Mouse (Mus musculus): ENCODE measurements around the gene Tnnc1.

The Tnnc1 gene

GRCm38 (mm10) chr14:31250222-31251083 lies 42.3 kb downstream of the Tnnc1 start:
- intact Hi-C loops (cut with DNase I), result no loop called here

GRCm38 (mm10) chr14:31251084-31251604 lies 43.0 kb downstream of the Tnnc1 start, which contains the start of the genes Phf7 and Bap1:
TSS of gene Phf7 (minus strand) at chr14:31251317.
TSS of gene Bap1 (plus strand) at chr14:31251450.
- intact Hi-C loops (cut with DNase I), result no loop called here

DNA sequence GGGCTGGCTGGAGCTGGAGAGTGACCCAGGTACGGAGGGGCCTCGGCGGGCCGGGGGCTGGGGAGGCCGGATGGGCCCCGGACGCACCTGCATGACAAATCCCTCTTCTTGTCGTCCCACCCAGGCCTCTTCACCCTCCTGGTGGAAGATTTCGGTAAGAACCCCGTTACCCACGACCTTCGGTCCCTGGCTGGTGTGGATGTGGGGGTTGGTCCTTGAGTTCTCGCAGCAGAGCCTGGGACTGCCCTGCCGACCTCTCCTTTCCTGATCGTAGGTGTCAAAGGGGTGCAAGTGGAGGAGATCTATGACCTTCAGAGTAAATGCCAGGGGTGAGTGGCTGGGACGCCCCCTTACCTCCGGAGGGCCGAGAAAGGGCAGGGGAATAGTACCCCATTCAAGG lies 43.5 kb downstream of the Tnnc1 start:
- intact Hi-C loops (cut with DNase I), result no loop called here

DNA sequence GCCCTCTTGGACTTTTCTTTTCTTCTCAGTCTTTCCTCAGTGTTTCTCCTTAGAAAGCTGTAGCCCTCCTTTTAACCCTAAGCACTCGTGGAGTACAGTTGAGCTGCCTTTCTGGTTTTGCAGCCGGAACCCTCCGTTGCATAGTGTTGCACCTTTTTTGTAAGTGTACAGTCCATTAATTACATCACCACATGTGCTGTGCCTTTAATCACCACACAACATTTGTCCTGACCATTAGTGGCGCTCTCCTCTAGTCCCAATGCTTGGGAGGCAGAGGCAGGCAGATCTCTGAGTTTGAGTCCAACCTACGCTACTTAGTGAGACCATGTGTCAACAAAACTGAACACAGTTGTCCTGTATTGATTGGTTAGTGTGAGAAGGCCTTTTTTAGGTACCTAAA lies 44.0 kb downstream of the Tnnc1 start:
- intact Hi-C loops (cut with DNase I), result no loop called here

GRCm38 (mm10) chr14:31258476-31259050 lies 50.5 kb downstream of the Tnnc1 start:
- intact Hi-C loops (cut with DNase I), result no loop called here

GRCm38 (mm10) chr14:31260374-31260773 lies 52.3 kb downstream of the Tnnc1 start:
- intact Hi-C loops (cut with DNase I), result no loop called here

GRCm38 (mm10) chr14:31260932-31261331 lies 52.8 kb downstream of the Tnnc1 start:
- intact Hi-C loops (cut with DNase I), result no loop called here

All from adrenal gland (tissue).